Mouse (Mus musculus) hindbrain, embryonic 16.5 days (tissue): ENCODE data around the gene 1700013G24Rik. TPM values are rescaled to one million over a fixed set of nuclear protein-coding genes. Genes with fewer than 3 reads are reported as not detected.

Experiments
- ATAC-seq: fragments of 200-750 bp; cut with Nextera tagmentation; 2 replicates; pipeline ENCODE4 v1.8.0; 2017; ENCODE audit warnings: moderate TSS enrichment, moderate library complexity
- H3K27ac ChIP-seq: fragments of 300-500 bp; sonication (generic); 2 replicates; pipeline ENCODE4 v1.5.1; 2014; ENCODE audit warnings: low read depth, mild to moderate bottlenecking, control low read depth, low read length, moderate library complexity
- H3K27me3 ChIP-seq: fragments of 300-500 bp; sonication (generic); replicated peaks from 2 replicates; pipeline ENCODE4 v1.6.1; 2014; ENCODE audit warnings: low read length; ENCODE audit not compliant: control insufficient read depth, insufficient read depth
- H3K36me3 ChIP-seq: fragments of 300-500 bp; sonication (generic); 2 replicates; pipeline ENCODE4 v1.6.1; 2014; ENCODE audit warnings: mild to moderate bottlenecking, low read length, moderate library complexity, mixed read lengths; ENCODE audit not compliant: control insufficient read depth, insufficient read depth
- H3K4me1 ChIP-seq: fragments of 300-500 bp; sonication (generic); 2 replicates; pipeline ENCODE4 v1.6.1; 2014; ENCODE audit warnings: low read depth, low read length; ENCODE audit not compliant: control insufficient read depth, insufficient read depth
- H3K4me2 ChIP-seq: fragments of 300-500 bp; sonication (generic); 2 replicates; pipeline ENCODE4 v1.6.1; 2014; ENCODE audit warnings: mild to moderate bottlenecking, low read length, control low read depth, moderate library complexity
- H3K4me3 ChIP-seq: fragments of 300-500 bp; sonication (generic); 2 replicates; pipeline ENCODE4 v1.5.1; 2014; ENCODE audit warnings: mild to moderate bottlenecking, low read length, control low read depth, moderate library complexity
- H3K9ac ChIP-seq: fragments of 300-500 bp; sonication (generic); 2 replicates; pipeline ENCODE4 v1.6.1; 2014; ENCODE audit warnings: low read depth, mild to moderate bottlenecking, control low read depth, low read length, moderate library complexity
- H3K9me3 ChIP-seq: fragments of 300-500 bp; sonication (generic); 2 replicates; pipeline ENCODE4 v1.6.1; 2014; ENCODE audit warnings: mild to moderate bottlenecking, low read length, moderate library complexity; ENCODE audit not compliant: control insufficient read depth
- WGBS: fragments of 180-500 bp; shearing (Covaris S2); extraction: QIAGEN DNeasy Blood & Tissue Kit; methylation state at CpG from one replicate; pipeline ENCODE4 v1.1.7; 2014; 5-methylcytosine and 5-hydroxymethylcytosine counted together
- polyA plus RNA-seq: library from polyadenylated mRNA; unstranded; fragments of >200 nt; fragmentation: Nextera tagmentation; extraction: Ambion mirVana; gene quantifications from 2 replicates; pipeline ENCODE4 v1.2.1, GENCODE M21; 2015

1700013G24Rik gene
- polyA plus RNA-seq, 1 experiment from 2014 or later, result not detected

DNA sequence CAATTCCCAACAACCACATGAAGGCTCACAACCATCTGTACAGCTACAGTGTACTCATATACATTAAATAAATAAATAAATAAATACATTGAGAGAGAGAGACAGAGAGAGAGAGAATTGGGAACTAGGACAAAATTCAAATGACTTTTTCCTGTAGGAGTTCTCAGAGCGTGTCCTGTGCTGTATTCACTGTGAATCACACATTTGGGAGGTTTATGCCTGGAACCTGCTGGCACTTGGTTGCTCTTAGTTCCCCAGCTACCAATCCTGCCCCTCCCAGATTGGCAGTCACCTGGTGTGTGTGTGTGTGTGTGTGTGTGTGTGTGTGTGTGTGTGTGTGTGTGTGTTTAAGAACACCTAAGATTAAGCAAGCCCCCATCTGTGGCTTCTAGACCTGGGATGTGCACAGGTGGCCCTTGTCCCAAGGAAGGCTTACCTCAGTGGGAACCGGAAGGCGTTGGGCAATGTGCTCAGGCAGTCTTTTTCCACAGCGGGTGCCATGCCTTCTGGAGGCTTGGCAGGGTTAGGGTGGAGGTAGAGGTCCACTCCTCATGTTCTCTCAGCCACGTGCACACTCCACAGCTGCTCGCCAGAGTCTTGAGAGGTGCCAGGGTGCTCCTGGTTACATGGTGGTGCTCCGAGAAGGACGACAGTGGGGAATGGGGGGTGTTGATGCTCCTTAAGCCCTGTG is 16.0 kb upstream of the 1700013G24Rik start:
- no peak overlapping the region for H3K9ac ChIP-seq
- no peaks in the 10 kb centered on the region for H3K9me3 ChIP-seq
- ATAC-seq, result no peak
- WGBS, result 83% methylated on average over 8 of the region's 8 CpGs
- H3K4me1 ChIP-seq, result no peaks in the 10 kb centered on the region
- no peak overlapping the region for H3K27ac ChIP-seq
- H3K36me3 ChIP-seq, result no peaks in the 10 kb centered on the region
- no peak overlapping the region for H3K4me3 ChIP-seq
- no peak overlapping the region for H3K4me2 ChIP-seq
- no peaks in the 10 kb centered on the region for H3K27me3 ChIP-seq

DNA sequence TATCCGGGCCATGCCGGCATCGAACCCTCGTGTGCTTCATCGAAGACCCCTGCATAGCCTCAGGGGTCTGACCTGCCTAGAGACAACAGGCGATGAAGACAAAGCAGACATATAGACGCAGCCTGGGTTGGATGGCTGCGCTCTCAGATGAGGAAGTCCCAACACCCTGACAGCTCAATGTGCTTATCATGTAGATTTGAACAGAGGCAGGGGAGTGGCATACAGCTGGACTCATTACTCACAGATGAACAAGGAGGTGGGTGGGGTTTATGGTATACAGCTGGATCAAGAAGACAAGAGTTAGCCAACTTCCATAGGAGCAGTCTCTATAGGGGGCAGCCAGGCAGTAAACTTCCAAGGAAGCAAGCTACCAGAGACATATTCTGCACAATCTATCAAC is 14.2 kb upstream of the 1700013G24Rik start:
- no peak for ATAC-seq
- Histone ChIP-seq H3K27ac (no peak overlapping the region), H3K4me3 (no peak overlapping the region), H3K36me3 (no peaks in the 10 kb centered on the region), H3K27me3 (no peaks in the 10 kb centered on the region), H3K9ac (no peak overlapping the region), H3K4me1 (no peaks in the 10 kb centered on the region), H3K4me2 (no peak overlapping the region), H3K9me3 (no peaks in the 10 kb centered on the region)
- 88% methylated on average over 8 of the region's 8 CpGs for WGBS

DNA sequence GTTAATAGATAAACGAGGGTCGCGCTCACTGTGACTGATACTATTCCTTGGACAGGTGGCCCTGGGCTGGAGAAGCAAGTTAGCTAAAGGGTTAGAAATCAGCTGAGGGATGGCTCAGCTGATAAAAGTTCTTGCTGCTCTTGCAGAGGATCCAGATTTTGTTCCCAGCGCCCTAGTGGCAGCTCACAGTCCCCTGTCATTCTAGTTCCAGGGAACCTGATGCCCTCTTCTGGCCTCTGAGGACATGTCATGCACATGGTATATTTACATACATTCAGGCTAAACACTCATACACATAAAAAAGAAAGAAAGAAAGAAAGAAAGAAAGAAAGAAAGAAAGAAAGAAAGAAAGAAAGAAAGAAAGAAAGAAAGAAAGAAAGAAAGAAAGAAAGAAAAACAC is 11.8 kb upstream of the 1700013G24Rik start:
- no peak overlapping the region for H3K4me3 ChIP-seq
- WGBS, result 88% methylated on average over 4 of the region's 4 CpGs

DNA sequence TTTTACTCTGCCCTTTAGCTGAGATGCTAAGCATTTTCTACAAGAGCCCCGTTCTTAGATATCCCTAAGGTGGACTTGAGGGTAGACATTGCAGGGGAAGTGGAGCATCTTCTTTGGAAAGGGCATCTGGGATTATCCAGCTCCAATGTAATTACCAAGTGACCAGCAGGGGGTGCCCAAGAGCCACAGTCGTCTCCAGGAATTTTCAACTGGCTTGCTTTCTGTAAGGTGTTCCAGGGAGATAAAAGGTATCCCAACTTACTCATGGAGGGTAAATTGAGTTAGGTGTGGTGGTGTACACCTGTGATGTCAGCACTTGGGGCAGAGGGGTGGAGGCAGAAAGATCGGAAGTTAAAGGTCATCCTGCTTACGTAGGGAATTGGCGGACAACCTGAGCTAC is 9.5 kb upstream of the 1700013G24Rik start:
- Histone ChIP-seq H3K27me3 (no peaks in the 10 kb centered on the region), H3K36me3 (no peaks in the 10 kb centered on the region), H3K4me2 (peak overlapping the region; percentile 47), H3K9me3 (no peaks in the 10 kb centered on the region), H3K27ac (no peak overlapping the region), H3K9ac (peak overlapping the region; percentile 9; the same call in 1 of the 2 replicates), H3K4me3 (no peak overlapping the region), H3K4me1 (peaks cover 3% of the 10 kb centered on the region)
- ATAC-seq, result no peak
- WGBS, result 25% methylated on average over 5 of the region's 5 CpGs

More for the DNA sequence above, 11.8 kb upstream of the 1700013G24Rik start:
- H3K4me2 ChIP-seq, result no peak overlapping the region
- H3K9me3 ChIP-seq, result no peaks in the 10 kb centered on the region
- H3K4me1 ChIP-seq, result no peaks in the 10 kb centered on the region
- no peaks in the 10 kb centered on the region for H3K27me3 ChIP-seq
- H3K36me3 ChIP-seq, result no peaks in the 10 kb centered on the region
- no peak overlapping the region for H3K9ac ChIP-seq
- ATAC-seq, result no peak
- no peak overlapping the region for H3K27ac ChIP-seq

DNA sequence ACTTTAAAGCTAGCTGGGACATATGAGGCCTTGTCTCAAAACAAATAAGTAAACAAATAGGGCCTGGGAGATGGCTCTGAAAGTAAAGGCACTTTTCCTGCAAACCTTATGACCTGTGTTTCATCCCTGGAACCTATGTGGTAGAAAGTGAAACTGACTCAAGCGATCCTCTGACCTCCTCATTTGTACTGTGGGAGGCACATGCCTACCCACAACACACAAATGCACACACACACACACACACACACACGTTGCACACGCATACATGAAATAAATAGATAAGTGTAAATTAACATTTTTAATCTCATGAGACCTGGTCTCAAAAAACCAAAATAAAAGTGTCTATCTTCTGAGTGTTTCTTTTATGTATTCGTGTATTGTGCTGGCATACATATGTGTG is 7.2 kb upstream of the 1700013G24Rik start:
- 94% methylated on average over 4 of the region's 4 CpGs for WGBS
- Histone ChIP-seq H3K27ac (no peak overlapping the region), H3K27me3 (no peaks in the 10 kb centered on the region), H3K4me3 (no peak overlapping the region), H3K9me3 (no peaks in the 10 kb centered on the region), H3K4me2 (no peak overlapping the region), H3K4me1 (peaks cover 3% of the 10 kb centered on the region), H3K9ac (no peak overlapping the region), H3K36me3 (no peaks in the 10 kb centered on the region)
- no peak for ATAC-seq

DNA sequence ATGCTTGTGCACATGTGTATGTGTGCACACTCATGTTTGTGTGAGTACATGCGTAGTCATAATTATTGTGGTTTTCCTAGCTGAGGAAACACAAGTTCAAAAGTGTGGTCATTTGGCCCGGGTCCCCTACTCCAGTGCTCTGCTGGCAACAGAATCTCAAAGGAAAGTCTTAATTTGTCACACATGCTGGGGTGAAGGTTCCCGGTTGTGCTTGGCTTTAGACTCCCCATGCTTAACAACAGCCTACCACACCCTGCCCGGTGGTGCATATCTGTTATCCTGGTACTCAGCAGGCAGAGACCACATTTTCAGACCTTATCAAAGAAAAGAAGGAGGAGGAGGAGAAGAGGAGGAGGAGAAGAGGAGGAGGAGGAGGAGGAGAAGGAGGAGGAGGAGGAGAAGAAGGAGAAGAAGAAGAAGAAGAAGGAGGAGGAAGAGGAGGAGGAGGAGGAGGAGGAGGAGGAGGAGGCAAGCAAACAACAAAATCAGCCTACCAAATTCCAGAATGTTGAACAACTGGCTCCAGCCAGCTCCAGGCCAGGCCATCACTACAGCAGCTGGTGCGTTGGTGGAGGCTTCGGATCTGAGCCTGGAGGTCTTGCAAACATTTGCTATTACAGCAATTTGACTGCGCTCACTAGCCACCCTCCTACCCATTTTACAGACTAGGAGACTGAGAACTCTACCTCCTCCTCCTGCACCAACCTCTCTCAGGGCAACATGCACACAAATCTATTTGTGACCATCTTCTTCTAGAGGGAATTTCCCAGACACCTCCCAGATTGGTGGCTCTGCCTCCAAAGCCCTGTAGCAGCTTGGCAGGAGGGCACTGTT is 5.5 kb upstream of the 1700013G24Rik start:
- no peak overlapping the region for H3K27ac ChIP-seq
- peaks cover 3% of the 10 kb centered on the region for H3K4me1 ChIP-seq
- WGBS, result 70% methylated on average over 7 of the region's 7 CpGs
- H3K27me3 ChIP-seq, result no peaks in the 10 kb centered on the region
- H3K4me2 ChIP-seq, result no peak overlapping the region
- no peaks in the 10 kb centered on the region for H3K36me3 ChIP-seq
- H3K9me3 ChIP-seq, result no peaks in the 10 kb centered on the region
- ATAC-seq, result no peak
- H3K9ac ChIP-seq, result no peak overlapping the region
- H3K4me3 ChIP-seq, result no peak overlapping the region

DNA sequence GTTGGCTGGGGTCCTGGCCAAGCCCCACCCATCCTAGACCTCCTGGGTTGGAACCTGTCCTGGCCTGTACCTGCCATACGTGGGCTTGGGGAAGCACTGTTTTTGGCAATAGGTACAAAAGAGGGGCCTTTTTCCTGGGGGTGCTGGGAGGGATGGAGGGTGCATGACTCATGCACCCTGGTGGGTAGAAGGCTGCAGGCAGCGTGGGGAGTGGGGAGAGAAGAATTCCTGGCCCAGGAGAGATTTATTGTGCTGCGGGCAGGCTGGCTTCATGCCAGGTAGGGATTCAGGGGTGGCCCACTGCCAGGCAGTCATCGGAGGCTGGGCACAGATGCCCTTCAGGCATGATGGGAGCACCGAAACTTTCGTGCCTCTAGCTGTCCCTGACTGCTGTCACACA is 4.9 kb upstream of the 1700013G24Rik start:
- no peak overlapping the region for H3K4me2 ChIP-seq
- H3K4me3 ChIP-seq, result no peak overlapping the region
- H3K9ac ChIP-seq, result no peak overlapping the region
- WGBS, result 20% methylated on average over 6 of the region's 6 CpGs
- no peaks in the 10 kb centered on the region for H3K9me3 ChIP-seq
- no peaks in the 10 kb centered on the region for H3K27me3 ChIP-seq
- ATAC-seq, result no peak
- H3K36me3 ChIP-seq, result no peaks in the 10 kb centered on the region
- H3K4me1 ChIP-seq, result peaks cover 3% of the 10 kb centered on the region
- H3K27ac ChIP-seq, result no peak overlapping the region

DNA sequence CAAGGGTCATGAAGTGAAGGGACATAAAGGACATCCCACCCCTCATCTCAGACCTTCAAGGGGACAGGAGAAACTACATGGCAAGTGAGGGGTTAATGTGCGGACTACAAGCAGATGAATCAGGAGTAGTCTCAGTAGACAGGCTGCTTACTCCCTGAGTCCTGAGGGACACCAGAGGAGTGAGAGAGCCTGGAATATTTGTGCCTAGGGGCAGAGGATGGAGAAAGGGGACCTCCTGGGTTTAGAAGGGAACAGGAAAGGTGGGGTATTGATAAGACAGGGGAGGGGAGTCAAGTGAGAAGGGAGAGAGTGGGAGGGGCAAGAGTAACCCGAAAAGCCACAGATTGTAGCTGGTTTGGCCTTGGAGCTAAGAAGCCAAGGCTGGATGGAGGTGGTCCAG is 4.4 kb upstream of the 1700013G24Rik start:
- Histone ChIP-seq H3K27me3 (no peaks in the 10 kb centered on the region), H3K36me3 (no peaks in the 10 kb centered on the region), H3K9ac (no peak overlapping the region), H3K4me3 (no peak overlapping the region), H3K27ac (no peak overlapping the region), H3K9me3 (no peaks in the 10 kb centered on the region), H3K4me1 (peaks cover 3% of the 10 kb centered on the region), H3K4me2 (no peak overlapping the region)
- ATAC-seq, result no peak
- WGBS, result 36% methylated on average over 2 of the region's 2 CpGs

DNA sequence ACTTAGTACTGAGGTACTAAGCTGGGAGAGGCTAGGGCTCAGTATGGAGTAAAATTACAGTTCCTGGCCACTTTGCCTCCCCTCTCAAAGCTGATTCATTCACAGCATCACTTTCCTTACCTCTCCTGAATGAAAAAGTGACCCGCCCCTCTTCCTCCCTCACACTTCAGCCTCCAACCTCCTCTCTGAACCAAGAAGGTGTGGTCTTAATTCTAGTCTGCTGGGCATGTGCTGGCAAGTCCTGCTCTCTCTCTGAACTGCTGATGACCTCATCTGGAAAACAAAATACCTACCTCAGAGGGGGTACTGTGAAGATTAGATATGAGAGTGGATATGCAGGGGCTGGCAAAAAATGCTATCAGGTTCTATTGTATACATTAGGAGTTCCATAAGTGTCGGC is 4.0 kb upstream of the 1700013G24Rik start:
- no peak for ATAC-seq
- H3K4me2 ChIP-seq, result no peak overlapping the region
- no peak overlapping the region for H3K4me3 ChIP-seq
- H3K9ac ChIP-seq, result no peak overlapping the region
- H3K4me1 ChIP-seq, result peaks cover 3% of the 10 kb centered on the region
- 87% methylated on average over 2 of the region's 2 CpGs for WGBS
- no peaks in the 10 kb centered on the region for H3K36me3 ChIP-seq
- H3K9me3 ChIP-seq, result no peaks in the 10 kb centered on the region
- H3K27ac ChIP-seq, result no peak overlapping the region
- no peaks in the 10 kb centered on the region for H3K27me3 ChIP-seq
